Mouse (Mus musculus): ENCODE measurements around the gene Rasl2-9. TPM values are rescaled to one million over a fixed set of nuclear protein-coding genes. Genes with fewer than 3 reads are reported as not detected.
"Not testable (repeated sequence)": the region's sequence is repeated elsewhere in the genome, so short reads cannot be mapped to it uniquely, and the experiment has no call there.

Gene Rasl2-9
- total RNA-seq, 2 experiments from 2014 or later = not detected

DNA sequence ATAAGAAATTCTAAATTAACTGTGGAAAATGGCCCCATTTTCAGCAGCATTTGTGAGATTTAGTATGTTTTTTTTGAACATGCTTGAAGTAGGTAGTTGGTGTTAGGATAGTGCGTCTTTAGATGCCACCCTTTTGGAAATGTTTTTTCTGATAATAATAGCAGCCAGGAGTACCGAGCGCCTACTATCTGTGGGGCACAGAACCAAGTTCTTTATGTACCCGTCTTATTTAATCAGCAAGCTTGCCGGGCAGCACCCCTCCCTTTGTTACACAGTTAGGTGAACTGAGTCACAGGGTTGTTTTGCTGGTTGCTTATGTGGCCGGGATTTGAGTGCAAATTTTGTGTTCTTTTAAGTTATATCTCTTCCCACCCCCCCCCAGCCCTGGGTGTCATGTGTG, 44.5 kb downstream of the Rasl2-9 start:
- DNase-seq (ENCODE audit: low spot score in 2 of 2) = no peak

DNA sequence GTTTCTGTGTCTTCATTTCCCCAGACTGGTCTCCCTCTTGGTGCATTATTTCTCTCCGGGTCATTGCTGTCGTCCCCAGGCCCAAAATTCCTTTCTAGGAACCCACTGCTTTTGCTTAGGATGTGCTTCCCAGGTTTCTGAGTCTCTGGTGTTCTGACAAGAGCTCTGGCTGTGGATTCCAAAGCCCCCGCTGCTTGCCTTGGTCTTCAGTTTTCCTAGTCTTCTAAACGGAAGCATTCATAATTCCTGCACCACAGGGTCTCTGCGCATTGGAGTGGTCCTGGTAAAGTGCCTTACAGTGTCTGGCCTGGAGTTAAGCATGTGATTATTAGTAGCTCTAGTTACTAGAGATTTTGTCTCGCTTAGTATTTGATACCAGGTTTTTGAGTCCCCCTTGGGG, 44.9 kb downstream of the Rasl2-9 start:
- DNase-seq (ENCODE audit: low spot score in 2 of 2) = no peak

DNA sequence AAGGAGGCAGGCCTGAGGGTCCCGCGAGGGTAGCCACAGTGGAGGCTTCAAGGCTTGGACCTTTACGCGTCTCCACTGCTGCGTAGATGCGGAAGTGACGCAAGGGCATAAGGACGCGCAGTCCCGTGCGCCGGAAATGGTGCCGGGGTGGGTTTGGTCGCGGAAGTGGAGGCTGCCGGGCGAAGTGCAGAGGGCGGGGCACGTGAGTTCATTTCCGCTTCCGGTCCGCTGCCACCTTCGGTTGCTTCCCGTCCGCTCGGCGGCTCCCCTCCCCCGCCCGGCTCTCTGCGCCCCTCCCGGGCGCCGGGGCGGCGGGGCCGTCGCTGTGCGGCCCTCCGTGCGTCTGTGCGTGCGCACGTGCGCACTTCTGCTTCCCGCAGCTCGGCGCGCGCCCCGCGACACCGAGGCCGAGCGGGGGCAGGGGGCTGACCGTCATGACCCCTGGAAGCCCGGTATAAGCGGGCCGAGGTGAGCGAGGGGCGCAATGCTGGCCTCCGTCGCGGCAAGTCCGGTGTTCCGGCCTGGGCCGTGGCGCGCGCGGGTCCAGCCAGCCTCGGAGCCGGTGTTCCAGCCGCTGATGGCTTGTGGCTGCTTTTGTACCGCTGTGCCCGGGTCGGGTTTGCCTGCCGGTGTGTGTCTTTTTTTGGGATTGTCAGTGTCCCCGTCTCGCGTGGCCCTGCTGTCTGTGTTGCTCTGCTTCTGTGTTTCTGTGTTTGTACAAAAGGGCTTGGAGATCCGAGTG, 45.6 kb downstream of the Rasl2-9 start, which contains the start of gene Epn1:
TSS of gene Epn1 (plus strand) at position 226 of the 742 bp plus-strand sequence.
- DNase-seq (ENCODE audit: low spot score in 2 of 2) = peak; percentile 94 to 98

DNA sequence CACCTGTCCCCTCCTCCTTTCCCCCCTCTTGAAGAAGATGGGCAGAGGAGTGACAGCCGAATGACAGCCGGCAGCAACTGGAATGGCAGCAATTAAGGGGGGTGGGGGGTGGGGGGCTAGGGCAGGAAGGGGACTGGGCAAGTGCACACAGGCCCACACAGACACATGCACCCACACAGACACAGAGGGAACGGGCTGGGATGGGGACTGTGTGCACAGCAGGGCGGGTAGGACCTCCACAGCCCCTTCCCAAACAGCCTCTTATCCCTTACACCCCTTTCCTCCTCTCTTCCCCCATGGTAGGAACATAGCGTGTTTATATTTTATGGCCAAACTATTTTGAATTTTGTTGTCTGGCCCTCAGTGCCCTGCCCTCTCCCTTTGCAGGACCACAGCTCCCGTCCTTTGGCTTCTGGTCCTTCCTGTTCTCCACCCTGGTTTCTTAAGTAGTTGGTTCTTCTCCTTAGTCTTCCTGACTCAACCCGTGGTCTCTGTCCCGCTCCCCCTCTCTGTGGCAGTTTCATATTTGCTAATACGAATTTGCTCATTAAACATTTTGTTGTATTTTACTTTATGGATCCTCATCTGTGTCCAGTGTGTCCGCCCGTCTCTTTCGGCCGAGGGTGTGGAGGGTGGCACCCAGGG, 46.3 kb downstream of the Rasl2-9 start:
- not testable (repeated sequence) for DNase-seq (ENCODE audit: low spot score in 2 of 2)

DNA sequence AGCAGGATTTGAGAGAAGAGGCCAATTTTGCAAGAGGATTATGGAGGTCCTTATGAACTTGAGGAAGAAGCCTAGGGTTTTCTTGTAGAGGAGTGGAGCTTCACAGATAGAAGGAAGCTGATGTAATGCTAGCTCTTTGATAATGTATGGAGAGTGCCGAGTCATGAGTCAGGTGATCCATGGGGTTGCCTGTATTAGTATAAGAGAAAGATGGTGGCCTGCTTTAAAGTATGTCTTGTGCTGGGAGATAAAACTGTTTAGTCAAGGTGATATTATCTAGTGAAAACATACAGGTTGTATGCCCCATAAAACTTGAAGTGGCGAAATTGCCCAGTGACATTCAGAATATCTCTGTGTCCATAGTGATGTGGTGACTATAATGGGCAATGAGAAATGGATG, 48.8 kb downstream of the Rasl2-9 start:
- no peak for DNase-seq (ENCODE audit: low spot score in 2 of 2)

DNA sequence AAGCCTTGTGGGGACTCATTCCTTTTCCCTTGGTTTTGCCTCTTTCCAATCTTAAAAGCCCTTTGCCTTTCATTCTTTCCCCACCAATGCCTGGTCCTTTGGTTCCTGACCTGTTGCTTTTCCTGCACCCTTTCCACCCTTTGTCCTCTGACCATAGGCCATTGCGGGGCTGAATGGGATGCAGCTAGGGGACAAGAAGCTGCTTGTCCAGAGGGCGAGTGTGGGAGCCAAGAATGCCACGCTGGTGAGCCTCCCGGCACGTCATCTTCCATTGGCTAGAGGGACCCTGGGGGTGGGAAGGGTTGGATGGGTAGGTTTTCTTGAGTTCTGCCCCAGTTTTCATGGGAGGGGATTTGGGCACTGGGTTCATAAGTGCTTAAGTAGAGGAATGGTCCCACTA, 50.8 kb downstream of the Rasl2-9 start:
- DNase-seq (ENCODE audit: low spot score in 2 of 2) = no peak

Small RNA genes lying within 50 kb of the gene (microRNA-seq; reads per million reads assigned to microRNA genes)
- gene Gm26217 = 0 reads per million in 2 experiments

Other genes with a start within 250 kb of the Rasl2-9 start
- 1 to 10 TPM; 8.9 to 9.8 TPM for gene Isoc2a, start 248.8 kb downstream of the Rasl2-9 start, total RNA-seq (2021)
- under 1 TPM; 0.41 to 0.44 TPM for gene Gm36210, start 219.4 kb downstream of the Rasl2-9 start, total RNA-seq (2021)
- 10 to 100 TPM; 11.5 to 14.6 TPM for gene Zfp628, start 210.7 kb downstream of the Rasl2-9 start, total RNA-seq (2021)
- 10 to 100 TPM; 67.8 to 76.2 TPM for gene Nat14, start 203.9 kb downstream of the Rasl2-9 start, total RNA-seq (2021)
- 1 to 10 TPM; 2.7 to 2.8 TPM for gene Ssc5d, start 200.2 kb downstream of the Rasl2-9 start, total RNA-seq (2021)
- not detected for gene Sbk2, start 161.5 kb downstream of the Rasl2-9 start, total RNA-seq (2021)
- under 1 TPM; 0.44 to 0.67 TPM for gene Sbk3, start 154.8 kb downstream of the Rasl2-9 start, total RNA-seq (2021)
- gene Zfp579, start 129.8 kb downstream of the Rasl2-9 start, total RNA-seq (2021) = 10 to 100 TPM; 36.9 to 39.0 TPM
- 1 to 10 TPM; 5.7 to 6.4 TPM for gene Zfp524, start 111.5 kb downstream of the Rasl2-9 start, total RNA-seq (2021)
- 10 to 100 TPM; 21.4 to 27.7 TPM for gene Fiz1, start 111.3 kb downstream of the Rasl2-9 start, total RNA-seq (2021)
- not detected for gene Gm44973, start 110.5 kb downstream of the Rasl2-9 start, total RNA-seq (2021)
- 10 to 100 TPM; 34.6 to 35.8 TPM for gene Zfp865, start 105.6 kb downstream of the Rasl2-9 start, total RNA-seq (2021)
- gene Ccdc106, start 105.4 kb downstream of the Rasl2-9 start, total RNA-seq (2021) = 10 to 100 TPM; 65.6 to 67.2 TPM
- not detected for gene 4632433K11Rik, start 91.8 kb downstream of the Rasl2-9 start, total RNA-seq (2021)
- 1 to 10 TPM; 5.3 to 7.0 TPM for gene Zfp784, start 87.5 kb downstream of the Rasl2-9 start, total RNA-seq (2021)
- 10 to 100 TPM; 57.8 to 63.2 TPM for gene Zfp580, start 74.4 kb downstream of the Rasl2-9 start, total RNA-seq (2021)
- gene U2af2, start 63.8 kb downstream of the Rasl2-9 start, total RNA-seq (2021) = 100 to 1,000 TPM; 163 to 176 TPM
- gene Epn1, start 45.7 kb downstream of the Rasl2-9 start, total RNA-seq (2021) = 100 to 1,000 TPM; 479 to 480 TPM
- not detected for gene Rfpl4, start 9.0 kb downstream of the Rasl2-9 start, total RNA-seq (2021)
- not detected for gene Vmn1r55, start 23.7 kb upstream of the Rasl2-9 start, total RNA-seq (2021)
- not detected for gene Vmn1r56, start 70.8 kb upstream of the Rasl2-9 start, total RNA-seq (2021)
- gene Vmn1r57, start 92.5 kb upstream of the Rasl2-9 start, total RNA-seq (2021) = not detected
- gene Gm5065, start 224.6 kb upstream of the Rasl2-9 start, total RNA-seq (2021) = not detected
- not detected for gene Nlrp2, start 225.1 kb upstream of the Rasl2-9 start, total RNA-seq (2021)